ENCODE assay signal across 7 mouse cellular contexts in the genomic region with DNA sequence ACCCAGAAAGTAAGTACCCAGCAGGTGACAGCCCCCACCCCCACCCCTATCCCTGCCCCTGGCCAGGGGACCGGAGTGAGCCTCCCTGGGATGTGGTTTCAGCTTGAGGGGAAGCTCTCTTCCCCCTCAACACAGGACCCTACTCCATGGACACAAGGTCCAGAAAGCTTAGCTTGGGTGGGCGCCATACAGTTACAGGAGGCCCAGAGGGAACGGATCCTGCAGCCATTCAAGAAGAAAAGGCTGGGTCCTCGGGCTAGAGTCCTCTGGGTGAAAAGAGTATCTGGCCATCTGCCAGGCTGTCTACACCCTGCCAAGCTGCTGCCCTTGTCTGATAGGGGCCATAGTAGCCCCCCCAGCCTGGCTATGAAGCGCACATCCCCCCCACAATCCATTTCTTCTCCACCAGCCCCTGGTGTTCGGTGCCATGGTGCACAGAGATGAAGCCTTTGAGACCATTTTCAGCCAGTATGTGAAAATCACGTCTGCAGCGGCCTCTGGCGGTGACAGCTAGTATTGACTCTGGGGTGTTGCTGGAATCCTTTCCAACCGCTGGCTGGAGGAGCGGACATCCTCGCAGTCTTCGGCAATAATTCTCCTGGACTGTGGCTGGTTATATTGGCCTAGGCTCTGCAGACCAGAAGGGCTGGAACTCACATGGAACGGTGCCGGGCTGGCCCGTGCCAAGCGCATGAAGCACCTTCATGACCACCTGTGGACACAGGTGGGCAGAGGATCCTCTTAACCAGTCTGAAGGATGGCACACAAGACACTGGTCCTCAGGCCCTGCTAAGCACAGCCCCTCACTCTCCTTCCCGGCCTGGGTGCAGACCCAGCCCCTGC. TPM values are rescaled to one million over a fixed set of nuclear protein-coding genes. Genes with fewer than 3 reads are reported as not detected.
DNase-seq lines count a peak whose midpoint lies in the region; ATAC-seq and TF ChIP-seq lines count a peak whose summit lies in the region.

No protein-coding gene starts in this region.

- H3K4me1 ChIP-seq in intestine, embryonic 15.5 days (replicated peaks), result no peaks in the 10 kb centered on the region
- H3K4me1 ChIP-seq in midbrain, embryonic 12.5 days, result peaks cover 6% of the 10 kb centered on the region; the same call in 1 of the 2 replicates

- 40% methylated on average over 18 of the region's 18 CpGs for WGBS in intestine, embryonic 15.5 days
- 47% methylated on average over 18 of the region's 18 CpGs for WGBS in midbrain, embryonic 12.5 days

- no peak overlapping the region for H3K4me2 ChIP-seq in intestine, embryonic 15.5 days (replicated peaks)
- no peak overlapping the region for H3K4me2 ChIP-seq in midbrain, embryonic 12.5 days (replicated peaks)

- H3K9ac ChIP-seq in intestine, embryonic 15.5 days, result no peak overlapping the region
- H3K9ac ChIP-seq in midbrain, embryonic 12.5 days (replicated peaks), result no peak overlapping the region

- no peak overlapping the region for H3K27ac ChIP-seq in gastrocnemius, adult 2 months
- no peak overlapping the region for H3K27ac ChIP-seq in intestine, embryonic 15.5 days
- H3K27ac ChIP-seq in midbrain, embryonic 12.5 days (replicated peaks), result peak overlapping the region; percentile 25

- intact Hi-C loops in gastrocnemius, adult 2 months (cut with DNase I), result loop anchor here (2.0 kb wide), 1 partner anchor 238 kb away; no protein-coding TSS in a partner anchor
- intact Hi-C loops in left cerebral cortex, postnatal 10 days (cut with DNase I), result loop anchor here (5.0 to 10.0 kb wide), 3 partner anchors 83 to 410 kb away; no protein-coding TSS in a partner anchor

- ATAC-seq in intestine, embryonic 15.5 days, result peak; percentile 64
- peak; percentile 61 for ATAC-seq in midbrain, embryonic 12.5 days (ENCODE audit: low FRiP score, low read depth)

- no peaks in the 10 kb centered on the region for H3K27me3 ChIP-seq in intestine, embryonic 15.5 days (replicated peaks)
- no peaks in the 10 kb centered on the region for H3K27me3 ChIP-seq in midbrain, embryonic 12.5 days

- TF ChIP-seq CTCF in gastrocnemius, adult 2 months (IDR thresholded peaks at IDR 0.05), result peak; percentile 86

- DNase-seq in adipocyte (ENCODE audit: low spot score), result peak; percentile 88
- DNase-seq in cerebellum, postnatal 36 days, result peak; percentile 86 to 90
- peak; percentile 89 for DNase-seq in gastrocnemius, adult 2 months
- peak; percentile 86 to 88 for DNase-seq in left cerebral cortex, postnatal 10 days (ENCODE audit: extremely low spot score in 1 of 2, low spot score in 2 of 2)
- DNase-seq in right cerebral cortex, postnatal 4 days, result peak; percentile 94

- H3K36me3 ChIP-seq in intestine, embryonic 15.5 days, result 0 out of 2 replicates have a peak, but pooled peaks cover 9% of the 10 kb centered on the region
- H3K36me3 ChIP-seq in midbrain, embryonic 12.5 days, result peaks cover 49% of the 10 kb centered on the region

- H3K9me3 ChIP-seq in intestine, embryonic 15.5 days, result no peaks in the 10 kb centered on the region
- H3K9me3 ChIP-seq in midbrain, embryonic 12.5 days, result no peaks in the 10 kb centered on the region

- no peak overlapping the region for H3K4me3 ChIP-seq in gastrocnemius, adult 2 months
- H3K4me3 ChIP-seq in intestine, embryonic 15.5 days (replicated peaks), result no peak overlapping the region
- no peak overlapping the region for H3K4me3 ChIP-seq in midbrain, embryonic 12.5 days

RNA-seq across cellular contexts. Expression of a gene that starts 50.8 kb away (rescaled TPM):
- total RNA-seq in gastrocnemius, adult 2 months (2021), result 1 to 10 TPM; 4.2 to 8.1 TPM
- polyA plus RNA-seq in intestine, embryonic 15.5 days (2015; fragmentation: Nextera tagmentation; extraction: Ambion mirVana), result 8.4 and 8.9 TPM in 2 replicates
- 10 to 100 TPM; 37.7 to 40.6 TPM for total RNA-seq in left cerebral cortex, postnatal 10 days (2021)
- 23.5 and 25.5 TPM in 2 replicates for polyA plus RNA-seq in midbrain, embryonic 12.5 days (2016; fragmentation: Nextera tagmentation; extraction: Ambion mirVana)

Comparison
In these comparisons a context has a peak if more than half of its experiments do, and no peak if none do; other contexts are left out.
1. RNA of a gene that starts 50.8 kb away (total RNA-seq): 37.7 to 40.6 TPM in left cerebral cortex, postnatal 10 days; 4.2 to 8.1 TPM in gastrocnemius, adult 2 months; every median in the first group is over 4 times any median in the second.
2. Peak in every context shown above with its lines, with median percentiles within 50 percentile points of each other: DNase-seq.